Mouse (Mus musculus) myocyte (in vitro differentiated cells): Measurements from ENCODE around the gene Gm38431. TPM values are rescaled to one million over a fixed set of nuclear protein-coding genes. Genes with fewer than 3 reads are reported as not detected.

Experiments used
- H3K27me3 ChIP-seq: one replicate; pipeline ENCODE4 v1.6.1; 2011; ENCODE audit not compliant: control insufficient read depth, insufficient read depth, insufficient read length
- H3K36me3 ChIP-seq: one replicate; pipeline ENCODE4 v1.6.1; 2011; ENCODE audit not compliant: control insufficient read depth, insufficient read depth
- H3K4me2 ChIP-seq: one replicate; pipeline ENCODE4 v1.6.1; 2011; ENCODE audit warnings: low read depth, control low read depth
- H3K4me3 ChIP-seq: one replicate; pipeline ENCODE4 v1.5.1; 2011; ENCODE audit warnings: mild to moderate bottlenecking, control low read depth, moderate library complexity
- H3K79me2 ChIP-seq: one replicate; pipeline ENCODE4 v1.6.1; 2011; ENCODE audit not compliant: control insufficient read depth, insufficient read depth
- H3ac ChIP-seq: one replicate; pipeline ENCODE4 v1.6.1; 2011; ENCODE audit not compliant: control insufficient read depth, insufficient read length
- CEBPB ChIP-seq: IDR thresholded peaks from 2 replicates; pipeline ENCODE4 v1.6.1; 2011; ENCODE audit warnings: mild to moderate bottlenecking, moderate library complexity; ENCODE audit not compliant: poor library complexity, insufficient read depth, severe bottlenecking
- E2F4 ChIP-seq: IDR thresholded peaks from one replicate; pipeline ENCODE4 v1.6.1; 2011; ENCODE audit warnings: mild to moderate bottlenecking, control low read depth, moderate library complexity; ENCODE audit not compliant: insufficient read depth
- MAX ChIP-seq: IDR thresholded peaks from one replicate; pipeline ENCODE4 v1.6.1; 2011; ENCODE audit warnings: low read depth, mild to moderate bottlenecking, control low read depth
- MYOD1 ChIP-seq, 3 experiments: IDR thresholded peaks; one replicate each; pipeline ENCODE4 v1.6.1; 2011; ENCODE audit warnings: control low read depth in 2 of 3, low read depth in 2 of 3, mild to moderate bottlenecking in 2 of 3, moderate library complexity in 1 of 3; ENCODE audit not compliant: insufficient read length in 2 of 3, control insufficient read depth in 1 of 3
- MYOG ChIP-seq, 3 experiments: IDR thresholded peaks; one replicate each; pipeline ENCODE4 v1.6.1; 2011; ENCODE audit warnings: control low read depth in 2 of 3, low read depth in 2 of 3, mild to moderate bottlenecking in 2 of 3; ENCODE audit not compliant: insufficient read length in 2 of 3, control insufficient read depth in 1 of 3, insufficient read depth in 1 of 3
- POLR2A ChIP-seq: IDR thresholded peaks from one replicate; pipeline ENCODE4 v1.6.1; 2011; ENCODE audit warnings: low read depth, mild to moderate bottlenecking, control low read depth, moderate library complexity; ENCODE audit not compliant: insufficient read length
- POLR2AphosphoS2 ChIP-seq: IDR thresholded peaks from one replicate; pipeline ENCODE4 v1.6.1; 2011; ENCODE audit warnings: low read depth, control low read depth; ENCODE audit not compliant: insufficient read length
- REST ChIP-seq: IDR thresholded peaks from one replicate; pipeline ENCODE4 v1.6.1; 2011; ENCODE audit warnings: mild to moderate bottlenecking, control low read depth, moderate library complexity; ENCODE audit not compliant: insufficient read depth, insufficient read length
- SRF ChIP-seq: IDR thresholded peaks from one replicate; pipeline ENCODE4 v1.6.1; 2011; ENCODE audit warnings: low read depth; ENCODE audit not compliant: control insufficient read depth, insufficient read length
- TCF12 ChIP-seq: IDR thresholded peaks from one replicate; pipeline ENCODE4 v1.6.1; 2011; ENCODE audit warnings: mild to moderate bottlenecking, control low read depth; ENCODE audit not compliant: poor library complexity, insufficient read depth, severe bottlenecking
- TCF3 ChIP-seq: IDR thresholded peaks from one replicate; pipeline ENCODE4 v1.6.1; 2011; ENCODE audit warnings: low read depth, control low read depth; ENCODE audit not compliant: insufficient read length
- USF1 ChIP-seq: IDR thresholded peaks from one replicate; pipeline ENCODE4 v1.6.1; 2011; ENCODE audit warnings: low read depth, mild to moderate bottlenecking, control low read depth, moderate library complexity
- polyA plus RNA-seq: library from polyadenylated mRNA; unstranded; fragments of >200 nt; fragmentation: generic; extraction: Trizol; gene quantifications from one replicate; pipeline ENCODE4 v1.2.1, GENCODE M21; 2012; ENCODE audit warnings: missing spikeins

Gene Gm38431
- polyA plus RNA-seq, 1 experiment: 2.2 TPM

GRCm38 (mm10) chr9:21105760-21106564, 14.2 kb upstream of the Gm38431 start:
- Histone ChIP-seq H3K4me2 (no peak overlapping the region), H3ac (no peak overlapping the region), H3K36me3 (no peaks in the 10 kb centered on the region), H3K4me3 (no peak overlapping the region), H3K27me3 (no peaks in the 10 kb centered on the region), H3K79me2 (no peaks in the 10 kb centered on the region)
- TF ChIP-seq CEBPB: no peak
- no peak for TF ChIP-seq MYOG (IDR thresholded peaks at IDR 0.05; ENCODE audit: control insufficient read depth in 1 of 3, insufficient read depth in 1 of 3, insufficient read length in 2 of 3, low read depth in 2 of 3)
- TF ChIP-seq POLR2A: no peak
- TF ChIP-seq TCF12: no peak
- no peak for TF ChIP-seq REST
- TF ChIP-seq USF1: no peak
- TF ChIP-seq MAX: no peak
- TF ChIP-seq MYOD1 (IDR thresholded peaks at IDR 0.05; ENCODE audit: control insufficient read depth in 1 of 3, insufficient read length in 2 of 3, low read depth in 2 of 3): no peak
- TF ChIP-seq TCF3: no peak
- no peak for TF ChIP-seq SRF
- TF ChIP-seq E2F4: no peak
- no peak for TF ChIP-seq POLR2AphosphoS2

- Histone ChIP-seq H3K4me3 (no peak overlapping the region), H3ac (no peak overlapping the region)
Measured at GRCm38 (mm10) chr9:21104814-21105213, 13.0 kb upstream of the Gm38431 start.

GRCm38 (mm10) chr9:21102076-21102475, 10.3 kb upstream of the Gm38431 start:
- TF ChIP-seq CEBPB (no peak), SRF (no peak), MYOG (IDR thresholded peaks at IDR 0.05; ENCODE audit: control insufficient read depth in 1 of 3, insufficient read depth in 1 of 3, insufficient read length in 2 of 3, low read depth in 2 of 3) (no peak)
- Histone ChIP-seq H3K4me3 (no peak overlapping the region), H3ac (no peak overlapping the region), H3K79me2 (no peaks in the 10 kb centered on the region), H3K27me3 (no peaks in the 10 kb centered on the region), H3K36me3 (no peaks in the 10 kb centered on the region), H3K4me2 (no peak overlapping the region)

More at GRCm38 (mm10) chr9:21104814-21105213, 13.0 kb upstream of the Gm38431 start:
- Histone ChIP-seq H3K27me3 (no peaks in the 10 kb centered on the region), H3K36me3 (no peaks in the 10 kb centered on the region), H3K4me2 (no peak overlapping the region), H3K79me2 (no peaks in the 10 kb centered on the region)
- no peak for TF ChIP-seq MYOD1 (IDR thresholded peaks at IDR 0.05; ENCODE audit: control insufficient read depth in 1 of 3, insufficient read length in 2 of 3, low read depth in 2 of 3)
- TF ChIP-seq MYOG (IDR thresholded peaks at IDR 0.05; ENCODE audit: control insufficient read depth in 1 of 3, insufficient read depth in 1 of 3, insufficient read length in 2 of 3, low read depth in 2 of 3): no peak
- TF ChIP-seq POLR2AphosphoS2: no peak
- TF ChIP-seq TCF3: no peak
- TF ChIP-seq POLR2A: no peak
- TF ChIP-seq CEBPB: no peak
- no peak for TF ChIP-seq REST
- no peak for TF ChIP-seq USF1
- no peak for TF ChIP-seq MAX
- no peak for TF ChIP-seq SRF
- TF ChIP-seq E2F4: no peak
- TF ChIP-seq TCF12: no peak

GRCm38 (mm10) chr9:21100447-21101161, 8.8 kb upstream of the Gm38431 start:
- TF ChIP-seq REST: no peak
- no peak for TF ChIP-seq POLR2AphosphoS2
- no peak for TF ChIP-seq MYOD1 (IDR thresholded peaks at IDR 0.05; ENCODE audit: control insufficient read depth in 1 of 3, insufficient read length in 2 of 3, low read depth in 2 of 3)
- no peak for TF ChIP-seq MAX
- no peak for TF ChIP-seq USF1
- TF ChIP-seq MYOG (IDR thresholded peaks at IDR 0.05; ENCODE audit: control insufficient read depth in 1 of 3, insufficient read depth in 1 of 3, insufficient read length in 2 of 3, low read depth in 2 of 3): no peak
- TF ChIP-seq E2F4: no peak
- TF ChIP-seq TCF3: no peak
- no peak for TF ChIP-seq SRF
- TF ChIP-seq TCF12: no peak
- TF ChIP-seq CEBPB: no peak
- TF ChIP-seq POLR2A: no peak
- no peak overlapping the region for H3K4me2 ChIP-seq

More at GRCm38 (mm10) chr9:21100447-21101161, 8.8 kb upstream of the Gm38431 start:
- Histone ChIP-seq H3ac (no peak overlapping the region), H3K36me3 (no peaks in the 10 kb centered on the region), H3K4me3 (no peak overlapping the region), H3K27me3 (no peaks in the 10 kb centered on the region), H3K79me2 (no peaks in the 10 kb centered on the region)
